Mouse (Mus musculus): Measurements from ENCODE around the gene Fgfr2. TPM values are rescaled to one million over a fixed set of nuclear protein-coding genes. Genes with fewer than 3 reads are reported as not detected.
A peak's percentile ranks its signal among the peaks of the same experiment; 100 is the strongest.

Fgfr2 gene
- polyA plus RNA-seq, 1 experiment from 2014 or later = 67.0 TPM

GRCm38 (mm10) chr7:132631313-132631712 lies 491.8 kb downstream of the Fgfr2 start:
- Histone ChIP-seq H3K4me2 (replicated peaks) (no peak overlapping the region), H3K27ac (no peak overlapping the region), H3K36me3 (no peaks in the 10 kb centered on the region), H3K4me1 (replicated peaks) (no peaks in the 10 kb centered on the region), H3K9ac (no peak overlapping the region), H3K9me3 (no peaks in the 10 kb centered on the region), H3K27me3 (replicated peaks) (no peaks in the 10 kb centered on the region), H3K4me3 (replicated peaks) (no peak overlapping the region)
- ATAC-seq = no peak
- WGBS = 87% methylated on average over 11 of the region's 11 CpGs

- Histone ChIP-seq H3K4me1 (replicated peaks) (no peaks in the 10 kb centered on the region), H3K27me3 (replicated peaks) (no peaks in the 10 kb centered on the region), H3K4me3 (replicated peaks) (no peak overlapping the region), H3K9ac (no peak overlapping the region), H3K4me2 (replicated peaks) (no peak overlapping the region), H3K27ac (no peak overlapping the region), H3K9me3 (no peaks in the 10 kb centered on the region), H3K36me3 (no peaks in the 10 kb centered on the region)
- 80% methylated on average over 3 of the region's 3 CpGs for WGBS
- ATAC-seq = no peak
Measured at GRCm38 (mm10) chr7:132627448-132627847, 495.7 kb downstream of the Fgfr2 start.

- WGBS = 61% methylated on average over 4 of the region's 4 CpGs
- Histone ChIP-seq H3K27me3 (replicated peaks) (no peaks in the 10 kb centered on the region), H3K9me3 (no peaks in the 10 kb centered on the region), H3K4me1 (replicated peaks) (no peaks in the 10 kb centered on the region), H3K9ac (no peak overlapping the region), H3K36me3 (no peaks in the 10 kb centered on the region), H3K4me2 (replicated peaks) (no peak overlapping the region), H3K27ac (no peak overlapping the region), H3K4me3 (replicated peaks) (no peak overlapping the region)
- ATAC-seq = no peak
Measured at GRCm38 (mm10) chr7:132626174-132626573, 497.0 kb downstream of the Fgfr2 start.

GRCm38 (mm10) chr7:132624161-132624560 lies 499.0 kb downstream of the Fgfr2 start:
- Histone ChIP-seq H3K9me3 (no peaks in the 10 kb centered on the region), H3K36me3 (no peaks in the 10 kb centered on the region), H3K9ac (no peak overlapping the region), H3K4me1 (replicated peaks) (no peaks in the 10 kb centered on the region), H3K4me2 (replicated peaks) (no peak overlapping the region), H3K4me3 (replicated peaks) (no peak overlapping the region), H3K27ac (no peak overlapping the region), H3K27me3 (replicated peaks) (no peaks in the 10 kb centered on the region)
- 85% methylated on average over 10 of the region's 10 CpGs for WGBS
- ATAC-seq = no peak

- no peak overlapping the region for H3K27ac ChIP-seq
- WGBS = 90% methylated on average over 15 of the region's 15 CpGs
- no peak overlapping the region for H3K4me2 ChIP-seq (replicated peaks)
- H3K9ac ChIP-seq = no peak overlapping the region
- no peaks in the 10 kb centered on the region for H3K27me3 ChIP-seq (replicated peaks)
- H3K36me3 ChIP-seq = no peaks in the 10 kb centered on the region
- H3K9me3 ChIP-seq = no peaks in the 10 kb centered on the region
- H3K4me1 ChIP-seq (replicated peaks) = no peaks in the 10 kb centered on the region
- no peak overlapping the region for H3K4me3 ChIP-seq (replicated peaks)
- no peak for ATAC-seq
Measured at GRCm38 (mm10) chr7:132619975-132620918, 502.9 kb downstream of the Fgfr2 start.

- H3K4me3 ChIP-seq (replicated peaks) = no peak overlapping the region
- H3K9ac ChIP-seq = no peak overlapping the region
- ATAC-seq = no peak
Measured at GRCm38 (mm10) chr7:132619549-132619948, 503.6 kb downstream of the Fgfr2 start.

GRCm38 (mm10) chr7:132617021-132617564 lies 506.1 kb downstream of the Fgfr2 start:
- Histone ChIP-seq H3K9ac (no peak overlapping the region), H3K27ac (no peak overlapping the region), H3K27me3 (replicated peaks) (no peaks in the 10 kb centered on the region), H3K36me3 (no peaks in the 10 kb centered on the region), H3K4me2 (replicated peaks) (no peak overlapping the region), H3K4me1 (replicated peaks) (no peaks in the 10 kb centered on the region), H3K9me3 (no peaks in the 10 kb centered on the region), H3K4me3 (replicated peaks) (no peak overlapping the region)
- ATAC-seq = no peak
- 94% methylated on average over 5 of the region's 5 CpGs for WGBS

More at GRCm38 (mm10) chr7:132619549-132619948, 503.6 kb downstream of the Fgfr2 start:
- Histone ChIP-seq H3K27me3 (replicated peaks) (no peaks in the 10 kb centered on the region), H3K9me3 (no peaks in the 10 kb centered on the region), H3K4me2 (replicated peaks) (no peak overlapping the region), H3K27ac (no peak overlapping the region), H3K36me3 (no peaks in the 10 kb centered on the region), H3K4me1 (replicated peaks) (no peaks in the 10 kb centered on the region)
- 91% methylated on average over 8 of the region's 8 CpGs for WGBS

GRCm38 (mm10) chr7:132616391-132616790 lies 506.8 kb downstream of the Fgfr2 start:
- H3K4me1 ChIP-seq (replicated peaks) = no peaks in the 10 kb centered on the region
- no peaks in the 10 kb centered on the region for H3K36me3 ChIP-seq
- ATAC-seq = no peak
- no peak overlapping the region for H3K27ac ChIP-seq
- no peak overlapping the region for H3K4me2 ChIP-seq (replicated peaks)
- H3K9me3 ChIP-seq = no peaks in the 10 kb centered on the region
- no peak overlapping the region for H3K9ac ChIP-seq
- H3K4me3 ChIP-seq (replicated peaks) = no peak overlapping the region
- 58% methylated on average over 6 of the region's 6 CpGs for WGBS
- no peaks in the 10 kb centered on the region for H3K27me3 ChIP-seq (replicated peaks)

GRCm38 (mm10) chr7:132615346-132615745 lies 507.8 kb downstream of the Fgfr2 start:
- no peak for ATAC-seq
- H3K4me1 ChIP-seq (replicated peaks) = peaks cover under 1% of the 10 kb centered on the region; the same call in 1 of the 2 replicates
- no peak overlapping the region for H3K9ac ChIP-seq
- H3K9me3 ChIP-seq = no peaks in the 10 kb centered on the region
- H3K4me2 ChIP-seq (replicated peaks) = no peak overlapping the region
- no peak overlapping the region for H3K27ac ChIP-seq
- H3K27me3 ChIP-seq (replicated peaks) = no peaks in the 10 kb centered on the region
- H3K36me3 ChIP-seq = no peaks in the 10 kb centered on the region
- 31% methylated on average over 3 of the region's 3 CpGs for WGBS
- no peak overlapping the region for H3K4me3 ChIP-seq (replicated peaks)

GRCm38 (mm10) chr7:132611530-132611929 lies 511.6 kb downstream of the Fgfr2 start:
- peaks cover 5% of the 10 kb centered on the region; the same call in 1 of the 2 replicates for H3K27me3 ChIP-seq (replicated peaks)

GRCm38 (mm10) chr7:132610468-132611318 lies 512.5 kb downstream of the Fgfr2 start, which contains the start of gene Lhpp:
Gene Lhpp (plus strand): TSS chr7:132610638.
- no peaks in the 10 kb centered on the region for H3K9me3 ChIP-seq
- peaks cover 2% of the 10 kb centered on the region; the same call in 1 of the 2 replicates for H3K4me1 ChIP-seq (replicated peaks)
- 7% methylated on average over 44 of the region's 44 CpGs for WGBS
- peak within 1 kb of the TSS; percentile 60 for H3K9ac ChIP-seq
- H3K27ac ChIP-seq = peak within 1 kb of the TSS; percentile 57; the same call in 1 of the 2 replicates
- no peaks in the 10 kb centered on the region for H3K36me3 ChIP-seq
- peaks cover 5% of the 10 kb centered on the region; the same call in 1 of the 2 replicates for H3K27me3 ChIP-seq (replicated peaks)
- H3K4me2 ChIP-seq (replicated peaks) = peak within 1 kb of the TSS; percentile 80
- H3K4me3 ChIP-seq (replicated peaks) = peak within 1 kb of the TSS; percentile 72
- ATAC-seq = peak; percentile 95

More at GRCm38 (mm10) chr7:132611530-132611929, 511.6 kb downstream of the Fgfr2 start:
- Histone ChIP-seq H3K4me2 (replicated peaks) (peak overlapping the region; percentile 80; the same call in 1 of the 2 replicates), H3K4me3 (replicated peaks) (no peak overlapping the region), H3K4me1 (replicated peaks) (peaks cover 2% of the 10 kb centered on the region; the same call in 1 of the 2 replicates), H3K27ac (no peak overlapping the region), H3K36me3 (no peaks in the 10 kb centered on the region), H3K9ac (no peak overlapping the region), H3K9me3 (no peaks in the 10 kb centered on the region)
- 84% methylated on average over 8 of the region's 8 CpGs for WGBS
- ATAC-seq = no peak
